Mouse (Mus musculus) liver, adult 2 months (tissue): ENCODE measurements around the gene Fate1.

Experiments
- CTCF ChIP-seq: fragments of 200-500 bp; IDR thresholded peaks from 2 replicates; pipeline ENCODE4 v1.5.1; 2011; ENCODE audit warnings: low read depth, low read length, control low read depth
- POLR2A ChIP-seq: fragments of 200-500 bp; IDR thresholded peaks from 2 replicates; pipeline ENCODE4 v1.6.1; 2011; ENCODE audit warnings: low read length, control low read depth; ENCODE audit not compliant: insufficient read depth; ENCODE audit errors: extremely low read depth

DNA sequence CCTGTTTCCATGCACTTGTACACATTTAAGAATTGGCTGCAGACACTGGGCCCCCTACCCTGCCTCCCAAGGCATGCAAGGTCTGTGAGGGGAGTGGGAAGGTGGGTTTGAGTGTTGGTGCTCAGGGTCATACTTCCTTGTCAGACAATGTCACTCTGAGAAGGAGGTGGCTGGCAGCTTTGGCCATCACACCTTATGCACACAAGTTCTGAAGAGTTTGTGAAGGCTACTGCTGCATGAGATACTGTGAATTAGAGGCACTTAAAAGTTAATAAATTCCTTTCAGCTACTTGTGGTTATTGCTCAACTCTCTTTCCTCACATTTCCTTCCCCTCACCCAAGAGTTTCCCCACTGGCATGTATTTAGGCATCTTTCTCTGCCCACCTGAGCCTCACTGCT, 37.1 kb downstream of the Fate1 start:
- no peak for TF ChIP-seq CTCF
- TF ChIP-seq POLR2A: no peak
